Mouse (Mus musculus): Measurements from ENCODE around the gene Gm45208. TPM values are rescaled to one million over a fixed set of nuclear protein-coding genes. Genes with fewer than 3 reads are reported as not detected.

Gene Gm45208
- 0.30 TPM in 1 of 2 replicates, not detected in the other for polyA plus RNA-seq (2021; fragmentation: Nextera tagmentation)
- long read RNA-seq, experiment 1, partial matches to known transcripts, result 3 of 9 reads
- long read RNA-seq, experiment 1, other reads (novel, unspliced or antisense), result 5 of 9 reads
- long read RNA-seq, experiment 2, partial matches to known transcripts, result 2 of 5 reads
- long read RNA-seq, experiment 2, other reads (novel, unspliced or antisense), result 3 of 5 reads

DNA sequence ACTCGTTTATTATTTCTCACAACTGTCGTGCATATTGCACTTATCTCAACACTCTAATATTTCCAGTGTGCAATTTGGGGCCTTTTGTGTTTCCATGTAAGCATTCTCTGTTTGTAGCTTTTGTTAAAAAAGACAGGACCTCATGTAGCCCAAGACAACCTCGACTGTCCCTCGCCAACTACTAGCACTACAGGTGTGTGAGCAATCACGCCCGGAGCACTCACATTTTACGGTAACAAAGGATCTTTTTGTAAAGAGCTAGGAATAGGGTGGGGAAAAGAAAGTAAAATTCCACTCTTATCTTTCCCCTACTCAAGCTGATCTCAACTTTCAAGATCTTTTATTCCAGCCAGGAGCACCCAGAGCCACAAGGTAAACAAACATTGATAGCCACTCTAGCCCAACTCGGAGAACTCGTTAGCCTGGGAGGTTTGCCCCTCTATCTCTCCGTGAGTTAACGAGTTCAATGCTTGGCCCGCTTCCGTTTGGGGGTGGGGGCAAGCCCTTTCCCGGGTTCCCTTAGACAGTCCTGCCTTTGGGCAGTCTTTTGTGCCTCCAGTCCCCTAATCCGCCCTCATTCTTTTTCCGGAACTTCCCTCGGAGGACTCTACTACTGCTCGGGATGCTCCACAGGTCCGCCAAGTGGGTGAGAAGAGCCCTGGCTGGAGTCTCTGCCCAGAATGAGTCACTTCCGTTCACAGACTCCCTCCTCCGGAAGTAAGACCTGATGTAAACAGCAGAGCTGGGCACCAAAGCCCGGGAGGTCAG, at the start of gene Gm45208:
Gm45208 (plus strand) TSS at position 732 of the 768 bp plus-strand sequence.

DNA sequence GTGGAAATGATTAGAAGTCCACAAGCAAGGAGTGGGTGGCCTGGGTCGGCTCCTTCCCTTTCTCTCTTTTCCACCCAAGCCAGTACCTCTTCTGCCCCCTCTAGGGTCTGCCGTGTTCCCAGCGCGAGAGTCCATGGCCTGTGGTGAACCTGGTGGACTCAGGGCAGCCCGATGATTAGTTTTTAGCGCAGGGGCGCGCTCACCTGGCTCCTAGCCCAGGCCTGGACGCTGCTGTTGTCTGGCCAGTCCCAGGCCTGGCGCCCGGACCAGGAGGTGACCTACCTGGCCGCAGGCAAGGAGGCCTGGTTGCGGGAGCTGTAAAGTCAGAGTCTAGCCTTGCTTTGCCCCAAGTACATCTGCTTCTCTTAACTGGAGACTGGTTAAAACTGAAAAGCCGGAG, 41.2 kb upstream of the Gm45208 start, which contains the start of gene Magix:
Magix (minus strand) TSS at position 388 of the 400 bp plus-strand sequence.

DNA sequence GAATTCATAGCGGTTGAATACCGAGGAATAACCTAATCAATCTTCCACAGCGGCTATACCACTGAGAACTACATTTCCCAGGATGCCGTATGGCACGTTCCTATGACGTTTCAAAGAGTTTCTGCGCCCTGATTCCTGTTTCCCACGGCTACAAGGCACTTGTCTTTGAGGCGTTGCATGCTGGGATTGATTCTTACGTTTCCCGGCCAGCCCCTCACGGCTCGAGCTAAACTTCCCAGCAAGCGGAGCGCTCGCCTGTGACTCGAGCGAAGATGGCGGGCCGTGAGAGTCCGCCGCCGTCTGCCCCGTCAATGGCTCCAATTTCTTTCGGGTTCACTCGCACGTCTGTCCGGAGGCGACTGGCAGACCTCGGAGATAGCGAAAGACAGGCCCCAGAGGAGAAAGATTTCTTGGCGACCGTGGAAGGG, 25.1 kb upstream of the Gm45208 start, which contains the start of gene Gpkow:
Gpkow (plus strand) TSS at position 178 of the 428 bp plus-strand sequence.

DNA sequence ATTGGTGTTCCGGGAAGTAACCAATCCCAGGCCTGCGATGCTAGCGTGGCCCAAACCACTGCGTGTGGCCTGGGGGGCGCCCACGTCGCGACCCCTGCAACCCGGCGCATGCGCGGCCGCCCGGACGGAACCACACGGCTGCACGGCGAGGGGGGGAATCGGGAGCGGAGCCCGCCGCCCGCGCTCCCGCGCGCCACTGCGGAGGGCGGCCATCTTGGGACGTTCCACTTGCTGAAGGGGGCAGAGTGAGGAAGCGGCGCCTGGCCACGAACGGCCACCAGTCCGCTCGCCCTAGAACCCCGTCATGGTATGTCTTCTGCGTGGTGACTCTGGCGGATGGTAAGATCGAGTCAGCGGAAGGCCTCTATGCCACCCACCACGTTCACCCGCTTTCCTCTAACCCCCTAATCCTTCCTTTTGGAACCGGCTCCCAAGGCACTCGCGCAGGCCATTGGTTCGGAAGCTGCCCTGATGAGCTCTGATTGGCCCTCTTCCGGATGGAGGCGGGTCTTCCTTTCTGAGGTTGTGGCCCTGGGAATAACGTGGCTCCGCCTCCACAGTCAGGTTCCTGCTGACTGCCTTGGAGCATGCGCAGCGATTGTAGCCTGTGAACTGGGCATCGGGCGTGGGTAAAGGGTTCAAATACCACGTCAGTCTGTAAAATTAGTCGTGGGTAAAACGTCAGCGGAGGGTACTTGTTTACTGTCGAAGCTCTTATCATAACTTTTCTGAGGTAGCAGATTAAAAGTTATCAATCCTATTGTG, 7.7 kb upstream of the Gm45208 start, which contains the start of gene Wdr45:
Wdr45 (plus strand) TSS at position 199 of the 765 bp plus-strand sequence.

GRCm38 (mm10) chrX:7728215-7728921, 6.3 kb downstream of the Gm45208 start, which contains the start of gene Praf2:
Praf2 (plus strand) TSS chrX:7728439.

DNA sequence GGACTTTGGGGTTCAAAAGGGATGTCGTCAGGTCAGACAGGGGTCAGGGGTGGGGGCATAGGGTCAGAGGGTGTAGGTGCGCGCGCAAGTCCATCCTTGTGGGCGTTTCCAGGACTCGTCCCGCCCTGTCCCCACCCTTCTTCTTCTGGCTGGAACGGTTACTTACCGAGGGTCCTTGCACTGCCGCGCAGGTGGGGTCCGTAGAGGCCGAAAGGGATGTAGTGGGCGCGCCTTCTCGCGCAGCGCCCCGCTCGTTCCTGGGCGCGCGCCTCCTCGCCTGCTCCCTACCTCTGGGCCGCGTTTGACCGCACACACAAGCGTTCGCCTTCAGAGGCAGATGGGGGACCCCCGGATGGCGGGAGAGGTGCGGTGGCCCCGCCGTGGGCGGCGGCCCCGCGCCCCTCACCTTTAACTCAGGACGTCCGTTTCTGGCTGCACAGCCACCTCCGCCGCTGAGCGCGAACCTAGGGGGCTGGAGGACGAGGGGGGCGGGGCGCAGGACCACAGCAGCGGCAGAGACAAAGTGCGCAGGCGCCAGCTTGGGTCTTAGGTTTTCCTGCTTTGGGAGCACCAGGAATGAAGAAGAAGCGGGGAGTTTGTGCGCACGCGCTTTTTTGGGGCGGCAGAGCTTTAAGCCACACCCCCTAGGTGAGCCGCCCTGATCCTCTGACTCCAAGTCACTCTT, 28.5 kb downstream of the Gm45208 start, which contains the start of gene Ccdc120:
Ccdc120 (minus strand) TSS at position 474 of the 685 bp plus-strand sequence.

DNA sequence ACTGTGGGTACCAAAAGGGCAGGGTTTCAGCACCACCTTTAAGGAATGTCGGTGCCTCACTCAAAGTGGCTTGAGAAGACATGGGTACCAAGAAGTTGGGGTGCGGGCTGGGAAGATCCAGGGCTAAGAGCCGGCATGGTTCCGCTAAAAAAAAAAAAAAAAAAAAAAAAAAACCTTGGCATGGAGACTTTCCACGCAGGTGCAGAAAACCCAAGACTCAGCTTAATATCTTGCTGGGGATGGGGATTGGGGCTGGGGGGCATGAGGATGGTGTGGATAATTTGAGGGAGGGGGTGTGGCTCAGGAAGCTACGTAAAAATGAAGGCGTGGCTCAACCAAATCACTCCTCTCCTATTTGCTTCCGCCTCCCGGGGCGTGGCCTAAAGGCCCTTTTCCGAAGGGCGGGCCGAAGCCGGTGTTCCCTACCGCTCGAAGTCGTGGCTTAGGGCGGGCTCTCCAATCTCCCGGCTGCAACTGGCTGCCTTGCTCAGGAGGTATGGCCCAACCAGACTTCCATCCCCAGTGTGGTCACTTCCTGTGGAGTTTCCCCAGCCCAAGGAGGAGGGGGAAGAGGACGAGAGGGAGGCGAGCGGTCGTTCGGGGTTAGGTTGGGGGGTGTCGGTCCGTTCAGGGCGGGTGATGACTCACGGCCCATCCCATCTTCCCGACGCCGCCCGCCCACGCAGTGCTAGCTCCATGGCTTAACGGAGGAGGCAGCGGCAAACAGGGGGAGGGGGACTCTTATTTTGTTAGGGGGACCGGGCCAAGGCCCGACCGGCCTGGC, 40.3 kb downstream of the Gm45208 start, which contains the start of gene Tfe3:
Tfe3 (plus strand) TSS at position 424 of the 784 bp plus-strand sequence.

Other genes with a start within 250 kb of the Gm45208 start
- gene Foxp3, start 148.6 kb upstream of the Gm45208 start, polyA plus RNA-seq (2021; fragmentation: Nextera tagmentation), result not detected in 2 replicates
- 3.3 and 3.8 TPM in 2 replicates for gene Ppp1r3f, start 148.0 kb upstream of the Gm45208 start, polyA plus RNA-seq (2021; fragmentation: Nextera tagmentation)
- gene Ccdc22, start 116.7 kb upstream of the Gm45208 start, polyA plus RNA-seq (2021; fragmentation: Nextera tagmentation), result 21.7 and 24.5 TPM in 2 replicates
- gene Cacna1f, start 115.2 kb upstream of the Gm45208 start, polyA plus RNA-seq (2021; fragmentation: Nextera tagmentation), result not detected in 2 replicates
- 165 and 181 TPM in 2 replicates for gene Syp, start 83.8 kb upstream of the Gm45208 start, polyA plus RNA-seq (2021; fragmentation: Nextera tagmentation)
- gene Prickle3, start 65.0 kb upstream of the Gm45208 start, polyA plus RNA-seq (2021; fragmentation: Nextera tagmentation), result 0.54 and 0.60 TPM in 2 replicates
- gene Plp2, start 50.9 kb upstream of the Gm45208 start, polyA plus RNA-seq (2021; fragmentation: Nextera tagmentation), result 10.2 and 14.4 TPM in 2 replicates
- 0.14 and 0.18 TPM in 2 replicates for gene Magix, start 41.0 kb upstream of the Gm45208 start, polyA plus RNA-seq (2021; fragmentation: Nextera tagmentation)
- 18.4 and 19.5 TPM in 2 replicates for gene Gpkow, start 25.1 kb upstream of the Gm45208 start, polyA plus RNA-seq (2021; fragmentation: Nextera tagmentation)
- 28.9 and 30.9 TPM in 2 replicates for gene Wdr45, start 7.9 kb upstream of the Gm45208 start, polyA plus RNA-seq (2021; fragmentation: Nextera tagmentation)
- gene Praf2, start 6.2 kb downstream of the Gm45208 start, polyA plus RNA-seq (2021; fragmentation: Nextera tagmentation), result 135 and 140 TPM in 2 replicates
- gene Ccdc120, start 28.7 kb downstream of the Gm45208 start, polyA plus RNA-seq (2021; fragmentation: Nextera tagmentation), result 5.8 and 7.6 TPM in 2 replicates
- gene Tfe3, start 40.3 kb downstream of the Gm45208 start, polyA plus RNA-seq (2021; fragmentation: Nextera tagmentation), result 7.6 and 8.5 TPM in 2 replicates
- gene Gripap1, start 67.5 kb downstream of the Gm45208 start, polyA plus RNA-seq (2021; fragmentation: Nextera tagmentation), result 29.8 and 34.6 TPM in 2 replicates
- gene Kcnd1, start 100.0 kb downstream of the Gm45208 start, polyA plus RNA-seq (2021; fragmentation: Nextera tagmentation), result 4.7 and 5.2 TPM in 2 replicates
- 5.8 and 6.1 TPM in 2 replicates for gene Otud5, start 119.1 kb downstream of the Gm45208 start, polyA plus RNA-seq (2021; fragmentation: Nextera tagmentation)
- 36.8 and 47.0 TPM in 2 replicates for gene Pim2, start 156.0 kb downstream of the Gm45208 start, polyA plus RNA-seq (2021; fragmentation: Nextera tagmentation)
- gene Slc35a2, start 161.8 kb downstream of the Gm45208 start, polyA plus RNA-seq (2021; fragmentation: Nextera tagmentation), result 20.7 and 23.1 TPM in 2 replicates
- gene Pqbp1, start 177.0 kb downstream of the Gm45208 start, polyA plus RNA-seq (2021; fragmentation: Nextera tagmentation), result 76.7 and 79.2 TPM in 2 replicates
- gene Timm17b, start 177.1 kb downstream of the Gm45208 start, polyA plus RNA-seq (2021; fragmentation: Nextera tagmentation), result 49.4 and 51.9 TPM in 2 replicates
- gene Gm10491, start 185.6 kb downstream of the Gm45208 start, polyA plus RNA-seq (2021; fragmentation: Nextera tagmentation), result not detected in 2 replicates
- not detected in 2 replicates for gene Gm10490, start 187.3 kb downstream of the Gm45208 start, polyA plus RNA-seq (2021; fragmentation: Nextera tagmentation)
- gene Pcsk1n, start 197.6 kb downstream of the Gm45208 start, polyA plus RNA-seq (2021; fragmentation: Nextera tagmentation), result 450 and 585 TPM in 2 replicates
- not detected in 2 replicates for gene Eras, start 206.4 kb downstream of the Gm45208 start, polyA plus RNA-seq (2021; fragmentation: Nextera tagmentation)
- gene Hdac6, start 225.6 kb downstream of the Gm45208 start, polyA plus RNA-seq (2021; fragmentation: Nextera tagmentation), result 9.5 and 10.1 TPM in 2 replicates

Measured in layer of hippocampus, adult 6 months (tissue).